Mouse (Mus musculus): Measurements from ENCODE around the gene Tiam2.

DNA sequence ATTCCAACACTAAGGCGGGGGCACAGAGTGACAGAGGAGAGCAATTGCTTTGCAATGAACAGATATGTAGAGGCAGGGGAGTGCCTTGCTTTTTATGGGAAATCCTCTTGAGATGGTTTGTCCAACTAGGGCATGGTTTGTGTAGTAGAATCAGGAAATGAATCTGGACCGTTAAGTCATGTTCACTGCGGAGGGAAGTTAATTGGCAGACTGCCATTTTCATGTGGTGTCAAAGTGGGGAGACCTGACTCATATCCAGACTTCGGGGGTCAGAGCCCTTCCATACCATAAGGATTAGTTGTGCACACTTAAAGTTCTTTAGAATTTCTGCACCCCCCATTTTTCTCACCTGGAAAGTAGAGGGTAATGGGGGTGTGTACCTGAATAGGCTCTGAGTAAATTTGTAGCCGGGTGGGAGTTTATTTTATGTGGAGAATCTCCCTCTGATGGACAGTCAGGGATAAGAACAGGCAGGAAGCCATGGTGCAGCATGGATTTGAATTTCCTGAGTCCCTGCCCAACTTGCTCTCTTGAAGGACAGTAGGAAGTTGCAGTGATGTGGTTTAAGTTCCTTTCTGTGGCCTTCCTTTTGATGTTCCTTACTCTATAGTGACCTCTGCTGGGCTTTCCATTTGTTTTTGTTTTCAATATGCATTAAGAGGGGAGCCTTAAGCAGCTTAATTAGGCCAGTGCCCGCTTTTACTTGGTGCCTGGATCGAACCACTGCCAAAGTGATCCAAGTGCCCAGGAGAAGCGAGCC is 120.0 kb downstream of the Tiam2 start:
- no peak for TF ChIP-seq POLR2A (IDR thresholded peaks at IDR 0.05; ENCODE audit: insufficient read depth, low read length)
- TF ChIP-seq EP300 (IDR thresholded peaks at IDR 0.05; ENCODE audit: insufficient read depth, low read depth, low read length), result no peak
